Mouse (Mus musculus) T-helper 2 cell (primary cell): ENCODE results near the gene Olfr1181.
"Not testable (repeated sequence)": the region's sequence is repeated elsewhere in the genome, so short reads cannot be mapped to it uniquely, and the experiment has no call there.

ENCODE experiments used
- in situ Hi-C: fragments of 300-600 bp; cut with MboI, MseI; formaldehyde crosslinking; loops from one replicate; pipeline ENCODE4 v1.15.1; 2025; ENCODE audit warnings: high pct_unique_total_duplicates

Olfr1181 gene

GRCm38 (mm10) chr2:88426071-88426470 lies at the start of gene Olfr1181:
TSS of gene Olfr1181 (minus strand) at chr2:88426171.
- in situ Hi-C loops = no loop called here

GRCm38 (mm10) chr2:88454567-88454966 lies 28.6 kb upstream of the Olfr1181 start, which contains the start of gene Olfr1183:
TSS of gene Olfr1183 (plus strand) at chr2:88454867.
- in situ Hi-C loops = not testable (repeated sequence)

- in situ Hi-C loops = no loop called here
Observed at GRCm38 (mm10) chr2:88449031-88449430, 23.1 kb upstream of the Olfr1181 start, which contains the start of gene Gm13757. TSS of gene Gm13757 (minus strand) at chr2:88449131.

- in situ Hi-C loops = no loop called here
Observed at GRCm38 (mm10) chr2:88419051-88419450, 6.9 kb downstream of the Olfr1181 start, which contains the start of gene Olfr1180. TSS of gene Olfr1180 (minus strand) at chr2:88419151.

- in situ Hi-C loops = no loop called here
Observed at GRCm38 (mm10) chr2:88406353-88406752, 19.6 kb downstream of the Olfr1181 start, which contains the start of gene Olfr1179. TSS of gene Olfr1179 (minus strand) at chr2:88406453.

- in situ Hi-C loops = no loop called here
Observed at GRCm38 (mm10) chr2:88386762-88387161, 39.2 kb downstream of the Olfr1181 start, which contains the start of gene Olfr1178. TSS of gene Olfr1178 (plus strand) at chr2:88387062.
